Mouse (Mus musculus) ovary, postnatal 10 days (tissue): ENCODE measurements at regions not wholly inside any gene's neighbourhood (a gene's known extent, or its start where the extent isn't known, plus 50 kb on each side); places are given as distances from the start of the nearest gene placed in this dataset.

Experiments
- DNase-seq: peaks from one replicate; pipeline ENCODE4 v3.0.0; 2022; ENCODE audit warnings: low spot score

GRCm38 (mm10) chr13:30044790-30045189 lies 58.9 kb upstream of the E2f3 start:
- DNase-seq, result no peak

GRCm38 (mm10) chr13:30042689-30043320 lies 56.9 kb upstream of the E2f3 start:
- no peak for DNase-seq

GRCm38 (mm10) chr13:30041501-30042295 lies 55.8 kb upstream of the E2f3 start:
- no peak for DNase-seq

GRCm38 (mm10) chr13:30040288-30040687 lies 54.4 kb upstream of the E2f3 start:
- DNase-seq, result no peak

- no peak for DNase-seq
These were observed 53.9 kb upstream of the E2f3 start for GRCm38 (mm10) chr13:30039791-30040190.

- DNase-seq, result no peak
These were observed 50.7 kb upstream of the E2f3 start for GRCm38 (mm10) chr13:30036561-30036960.

GRCm38 (mm10) chr13:30036071-30036470 lies 50.2 kb upstream of the E2f3 start:
- DNase-seq, result no peak
